Mouse (Mus musculus) MEL (cell line): Measurements from ENCODE around the gene Olfr38. TPM values are rescaled to one million over a fixed set of nuclear protein-coding genes. Genes with fewer than 3 reads are reported as not detected.

ENCODE experiments used
- DNase-seq: peaks from one replicate; pipeline ENCODE4 v3.0.0; 2011; ENCODE audit warnings: low read depth, low spot score
- H3K27ac ChIP-seq: 2 replicates; pipeline ENCODE4 v1.5.1; 2012; ENCODE audit warnings: low read depth, mild to moderate bottlenecking, control low read depth, low read length, moderate library complexity; ENCODE audit not compliant: control insufficient read depth
- H3K27me3 ChIP-seq, 2 experiments: fragments of 150-350 bp in 1 of 2; sonication (generic) in 1 of 2; 2 replicates each; pipeline ENCODE4 v1.6.1; 2012; ENCODE audit warnings: low read length in 2 of 2, mild to moderate bottlenecking in 2 of 2, improper control_type of control experiment in 1 of 2, moderate library complexity in 1 of 2; ENCODE audit not compliant: insufficient read depth in 2 of 2, control insufficient read depth in 1 of 2
- H3K36me3 ChIP-seq, 2 experiments: 2 replicates each; pipeline ENCODE4 v1.6.1; 2012 to 2014; ENCODE audit warnings: low read length in 2 of 2, improper control_type of control experiment in 1 of 2, inconsistent platforms in 1 of 2, mild to moderate bottlenecking in 1 of 2; ENCODE audit not compliant: insufficient read depth in 2 of 2, control insufficient read depth in 1 of 2
- H3K4me1 ChIP-seq, 2 experiments: fragments of 150-350 bp in 1 of 2; sonication (generic) in 1 of 2; 2 replicates each; pipeline ENCODE4 v1.6.1; 2012; ENCODE audit warnings: low read length in 2 of 2, improper control_type of control experiment in 1 of 2, mild to moderate bottlenecking in 1 of 2; ENCODE audit not compliant: insufficient read depth in 2 of 2, control insufficient read depth in 1 of 2
- H3K4me3 ChIP-seq, 2 experiments: fragments of 150-350 bp in 1 of 2; sonication (generic) in 1 of 2; 2 replicates each; pipeline ENCODE4 v1.5.1; 2012; ENCODE audit warnings: low read depth in 2 of 2, low read length in 2 of 2, mild to moderate bottlenecking in 2 of 2, moderate library complexity in 2 of 2, control low read depth in 1 of 2, improper control_type of control experiment in 1 of 2; ENCODE audit not compliant: control insufficient read depth in 1 of 2, insufficient read depth in 1 of 2
- H3K79me2 ChIP-seq: 2 replicates; pipeline ENCODE4 v1.6.1; 2012; ENCODE audit warnings: mild to moderate bottlenecking, low read length, moderate library complexity; ENCODE audit not compliant: control insufficient read depth, poor library complexity, insufficient read depth
- H3K9ac ChIP-seq: 2 replicates; pipeline ENCODE4 v1.6.1; 2012; ENCODE audit warnings: low read depth, mild to moderate bottlenecking, control low read depth, low read length, moderate library complexity; ENCODE audit not compliant: control insufficient read depth, poor library complexity, severe bottlenecking
- H3K9me3 ChIP-seq: fragments of 150-350 bp; sonication (generic); replicated peaks from 2 replicates; pipeline ENCODE4 v1.6.1; 2012; ENCODE audit warnings: mild to moderate bottlenecking, low read length, improper control_type of control experiment, moderate library complexity; ENCODE audit not compliant: insufficient read depth
- BHLHE40 ChIP-seq: IDR thresholded peaks from 2 replicates; pipeline ENCODE4 v1.6.1; 2012; ENCODE audit warnings: low read depth, mild to moderate bottlenecking, inconsistent platforms, low read length, improper control_type of control experiment, borderline replicate concordance
- CHD1 ChIP-seq: IDR thresholded peaks from 2 replicates; pipeline ENCODE4 v1.6.1; 2012; ENCODE audit warnings: low read depth, mild to moderate bottlenecking, inconsistent platforms, low read length, improper control_type of control experiment
- CHD2 ChIP-seq: IDR thresholded peaks from 2 replicates; pipeline ENCODE4 v1.6.1; 2011; ENCODE audit warnings: low read length, improper control_type of control experiment
- ETS1 ChIP-seq: IDR thresholded peaks from 2 replicates; pipeline ENCODE4 v1.6.1; 2012; ENCODE audit warnings: low read depth, mild to moderate bottlenecking, inconsistent platforms, low read length, improper control_type of control experiment, moderate library complexity
- GATA1 ChIP-seq: IDR thresholded peaks from 2 replicates; pipeline ENCODE4 v1.6.1; 2011; ENCODE audit warnings: low read depth, low read length, improper control_type of control experiment
- KAT2A ChIP-seq: conservative IDR thresholded peaks from 2 replicates; pipeline ENCODE4 v1.6.1; 2012; ENCODE audit warnings: low read depth, low read length, improper control_type of control experiment, inconsistent platforms
- MYB ChIP-seq: IDR thresholded peaks from 2 replicates; pipeline ENCODE4 v1.6.1; 2011; ENCODE audit warnings: mild to moderate bottlenecking, low read depth, low read length, improper control_type of control experiment
- MYC ChIP-seq: IDR thresholded peaks from 2 replicates; pipeline ENCODE4 v1.6.1; 2011; ENCODE audit warnings: low read depth, mild to moderate bottlenecking, low read length, improper control_type of control experiment, moderate library complexity
- NRF1 ChIP-seq: IDR thresholded peaks from 2 replicates; pipeline ENCODE4 v1.6.1; 2014; ENCODE audit warnings: low read depth, mild to moderate bottlenecking, inconsistent platforms, low read length, improper control_type of control experiment, moderate library complexity; ENCODE audit not compliant: poor library complexity, insufficient read depth, severe bottlenecking
- SMC3 ChIP-seq: IDR thresholded peaks from 2 replicates; pipeline ENCODE4 v1.6.1; 2011; ENCODE audit warnings: low read depth, low read length, improper control_type of control experiment
- TAL1 ChIP-seq: IDR thresholded peaks from 2 replicates; pipeline ENCODE4 v1.6.1; 2012; ENCODE audit warnings: mild to moderate bottlenecking, inconsistent platforms, low read length, moderate library complexity, mixed read lengths
- USF1 ChIP-seq: IDR thresholded peaks from 2 replicates; pipeline ENCODE4 v1.6.1; 2014; ENCODE audit warnings: low read depth, mild to moderate bottlenecking, inconsistent platforms, low read length, improper control_type of control experiment, moderate library complexity
- USF2 ChIP-seq, 2 experiments: IDR thresholded peaks; 2 replicates each; pipeline ENCODE4 v1.6.1; 2011 to 2012; ENCODE audit warnings: improper control_type of control experiment in 2 of 2, low read length in 2 of 2, borderline replicate concordance in 1 of 2, inconsistent platforms in 1 of 2, low read depth in 1 of 2, mild to moderate bottlenecking in 1 of 2; ENCODE audit not compliant: insufficient read depth in 1 of 2
- ZC3H11A ChIP-seq: IDR thresholded peaks from 2 replicates; pipeline ENCODE4 v1.6.1; 2012; ENCODE audit warnings: low read depth, mild to moderate bottlenecking, inconsistent platforms, low read length, improper control_type of control experiment
- ZKSCAN1 ChIP-seq: IDR thresholded peaks from 2 replicates; pipeline ENCODE4 v1.6.1; 2012; ENCODE audit warnings: low read depth, mild to moderate bottlenecking, inconsistent platforms, low read length, improper control_type of control experiment, moderate library complexity
- polyA plus RNA-seq, 2 experiments: library from polyadenylated mRNA; stranded (reverse) in 1 of 2; unstranded in 1 of 2; fragments of >175 nt in 1 of 2; fragments of >200 nt in 1 of 2; gene quantifications; 2 replicates each; pipeline versions ENCODE4 v1.2.1 to v1.2.4; 2012; ENCODE audit warnings: low replicate concordance in 2 of 2, low read depth in 1 of 2; ENCODE audit not compliant: insufficient read length in 2 of 2, insufficient read depth in 1 of 2, missing spikeins in 1 of 2
- total RNA-seq: library from RNA; depleted of rRNA; stranded (reverse); fragments of 300-350 nt; gene quantifications from 2 replicates; pipeline ENCODE4 v1.2.3, GENCODE M21; 2012; rRNA removed

The Olfr38 gene
- not detected in 2 replicates for total RNA-seq
- not detected for polyA plus RNA-seq

DNA sequence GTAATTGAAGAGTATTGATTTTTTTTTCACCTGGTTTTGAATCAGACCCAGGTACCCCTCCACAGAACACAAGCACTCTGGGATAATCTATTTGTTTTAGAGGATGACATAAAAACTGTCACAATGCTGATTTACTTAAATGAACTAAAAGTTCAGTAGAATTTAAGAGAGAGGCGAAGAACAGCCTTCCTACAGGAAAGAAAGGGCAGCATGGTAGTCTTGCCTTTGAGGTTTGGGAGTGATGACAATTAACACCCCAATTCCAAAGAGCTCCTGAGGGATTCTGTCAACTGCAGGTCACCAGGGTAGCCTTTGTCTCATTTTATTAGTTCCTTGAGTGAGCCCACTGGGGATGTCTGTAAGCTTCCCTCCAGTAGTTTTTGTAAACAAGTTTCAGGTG is at the start of gene Olfr38:
TSS of gene Olfr38 (plus strand) at position 301 of the 400 bp plus-strand sequence.
- Histone ChIP-seq H3K36me3 (no peaks in the 10 kb centered on the region), H3K27me3 (no peaks in the 10 kb centered on the region), H3K27ac (no peak within 1 kb of the TSS), H3K4me1 (no peaks in the 10 kb centered on the region), H3K79me2 (no peaks in the 10 kb centered on the region), H3K9ac (no peak within 1 kb of the TSS), H3K9me3 (no peaks in the 10 kb centered on the region), H3K4me3 (no peak within 1 kb of the TSS)
- DNase-seq: no peak
- TF ChIP-seq GATA1: no peak
- no peak for TF ChIP-seq KAT2A
- no peak for TF ChIP-seq MYB
- no peak for TF ChIP-seq MYC
- TF ChIP-seq CHD2: no peak
- no peak for TF ChIP-seq TAL1
- TF ChIP-seq ETS1: no peak
- TF ChIP-seq CHD1: no peak
- no peak for TF ChIP-seq SMC3
- TF ChIP-seq ZKSCAN1: no peak
- no peak for TF ChIP-seq ZC3H11A

DNA sequence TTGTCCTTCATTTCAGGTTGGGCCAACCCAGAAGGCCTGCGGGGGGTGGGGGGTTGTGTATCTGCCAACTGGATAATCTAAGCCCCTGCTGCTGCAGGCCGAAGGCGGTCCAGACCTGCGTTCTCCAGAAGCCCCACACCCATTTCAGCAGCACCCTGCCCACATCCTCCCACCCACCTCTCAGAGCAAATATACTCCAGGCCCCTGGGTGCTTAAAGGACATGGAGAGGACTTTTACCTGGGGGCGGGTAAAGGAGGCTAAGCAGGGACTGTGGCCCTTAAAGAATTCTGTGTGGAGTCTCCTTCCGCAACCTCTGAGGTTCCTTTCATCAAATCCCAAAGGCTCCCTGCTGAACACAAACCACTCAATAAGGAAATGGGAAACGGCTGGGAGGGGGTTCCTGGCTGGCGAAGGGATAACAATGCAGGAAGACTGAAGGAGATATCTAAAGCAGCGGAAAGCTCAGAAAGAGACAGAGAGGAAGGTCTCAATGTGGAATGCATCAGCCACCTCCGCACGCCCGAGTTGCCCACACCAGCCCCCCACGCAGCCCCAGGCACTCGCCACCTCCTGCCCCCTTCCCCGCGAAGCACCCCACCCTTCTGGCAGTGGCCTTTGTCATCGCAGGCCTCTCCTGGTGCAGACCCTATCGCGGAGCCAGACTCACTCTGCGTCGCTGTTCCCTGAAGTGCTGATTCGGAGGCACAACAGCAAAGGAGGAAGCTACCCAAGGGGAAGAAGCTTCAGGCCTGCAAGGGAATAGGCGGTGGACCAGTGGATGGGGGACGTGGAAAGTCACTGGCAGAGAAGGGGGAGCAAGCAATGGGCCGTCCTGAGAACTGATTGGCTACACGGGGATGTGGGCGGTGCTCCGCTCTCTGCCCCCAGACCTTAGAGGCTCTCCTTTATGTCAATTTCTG is 46.7 kb upstream of the Olfr38 start, which contains the start of gene Tcaf1:
TSS of gene Tcaf1 (minus strand) at position 798 of the 921 bp plus-strand sequence.
- Histone ChIP-seq H3K4me3 (no peak within 1 kb of the TSS), H3K9me3 (no peaks in the 10 kb centered on the region), H3K27me3 (no peaks in the 10 kb centered on the region), H3K9ac (no peak within 1 kb of the TSS), H3K4me1 (no peaks in the 10 kb centered on the region), H3K36me3 (no peaks in the 10 kb centered on the region), H3K79me2 (no peaks in the 10 kb centered on the region), H3K27ac (no peak within 1 kb of the TSS)
- TF ChIP-seq USF1 (no peak), BHLHE40 (no peak), USF2 (IDR thresholded peaks at IDR 0.05; ENCODE audit: borderline replicate concordance in 1 of 2, insufficient read depth in 1 of 2, low read depth in 1 of 2, low read length in 2 of 2) (no peak), GATA1 (no peak), NRF1 (no peak)
- DNase-seq: no peak
